Mouse (Mus musculus) midbrain, embryonic 12.5 days (tissue): Measurements from ENCODE around the gene Trpm3. TPM values are rescaled to one million over a fixed set of nuclear protein-coding genes. Genes with fewer than 3 reads are reported as not detected.

Experiments
- ATAC-seq: fragments of 200-750 bp; cut with Nextera tagmentation; 2 replicates; pipeline ENCODE4 v1.8.0; 2017; ENCODE audit warnings: low read depth, moderate TSS enrichment, moderate library complexity; ENCODE audit not compliant: low FRiP score
- H3K27ac ChIP-seq: fragments of 300-500 bp; sonication (generic); replicated peaks from 2 replicates; pipeline ENCODE4 v1.5.1; 2016; ENCODE audit warnings: mild to moderate bottlenecking
- H3K27me3 ChIP-seq: fragments of 300-500 bp; sonication (generic); 2 replicates; pipeline ENCODE4 v1.6.1; 2016; ENCODE audit warnings: mild to moderate bottlenecking
- H3K36me3 ChIP-seq: fragments of 300-500 bp; sonication (generic); 2 replicates; pipeline ENCODE4 v1.6.1; 2016
- H3K4me1 ChIP-seq: fragments of 300-500 bp; sonication (generic); 2 replicates; pipeline ENCODE4 v1.6.1; 2016
- H3K4me2 ChIP-seq: fragments of 300-500 bp; sonication (generic); replicated peaks from 2 replicates; pipeline ENCODE4 v1.6.1; 2016; ENCODE audit warnings: mild to moderate bottlenecking, moderate library complexity
- H3K4me3 ChIP-seq: fragments of 300-500 bp; sonication (generic); 2 replicates; pipeline ENCODE4 v1.5.1; 2016; ENCODE audit warnings: mild to moderate bottlenecking
- H3K9ac ChIP-seq: fragments of 300-500 bp; sonication (generic); replicated peaks from 2 replicates; pipeline ENCODE4 v1.6.1; 2016; ENCODE audit warnings: mild to moderate bottlenecking, moderate library complexity
- H3K9me3 ChIP-seq: fragments of 300-500 bp; sonication (generic); 2 replicates; pipeline ENCODE4 v1.6.1; 2016; ENCODE audit warnings: mild to moderate bottlenecking
- WGBS: fragments of 180-500 bp; shearing (Covaris S2); methylation state at CpG from one replicate; pipeline ENCODE4 v1.1.7; 2016; 5-methylcytosine and 5-hydroxymethylcytosine counted together
- polyA plus RNA-seq: library from polyadenylated mRNA; unstranded; fragments of >200 nt; fragmentation: Nextera tagmentation; extraction: Ambion mirVana; gene quantifications from 2 replicates; pipeline ENCODE4 v1.2.1, GENCODE M21; 2016

Gene Trpm3
- polyA plus RNA-seq, 1 experiment from 2014 or later: 4.2 TPM

DNA sequence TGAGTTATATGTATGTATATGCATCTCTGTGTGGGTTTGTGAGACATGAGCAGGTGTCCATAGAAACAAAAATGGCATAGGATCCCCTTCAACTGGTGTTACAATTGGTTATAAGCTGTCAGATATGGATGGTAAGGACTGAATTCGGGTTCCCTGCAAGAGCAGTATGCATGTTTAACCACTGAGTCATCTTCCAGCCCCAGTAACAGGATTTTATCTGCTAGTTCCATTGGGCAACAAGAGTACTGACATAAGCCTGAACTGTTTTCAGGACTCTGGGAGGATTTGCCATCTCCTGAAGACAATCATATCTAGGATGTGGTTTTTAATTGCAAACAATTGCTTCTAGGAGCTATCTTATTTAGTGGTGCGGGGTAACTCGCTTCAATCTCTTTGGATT, 534.0 kb downstream of the Trpm3 start:
- no peaks in the 10 kb centered on the region for H3K27me3 ChIP-seq
- no peaks in the 10 kb centered on the region for H3K4me1 ChIP-seq
- no peak overlapping the region for H3K9ac ChIP-seq
- no peak overlapping the region for H3K4me3 ChIP-seq
- no peak overlapping the region for H3K4me2 ChIP-seq
- no peak overlapping the region for H3K27ac ChIP-seq
- no peaks in the 10 kb centered on the region for H3K9me3 ChIP-seq
- no peak for ATAC-seq
- 91% methylated on average over 3 of the region's 3 CpGs for WGBS
- H3K36me3 ChIP-seq: no peaks in the 10 kb centered on the region

DNA sequence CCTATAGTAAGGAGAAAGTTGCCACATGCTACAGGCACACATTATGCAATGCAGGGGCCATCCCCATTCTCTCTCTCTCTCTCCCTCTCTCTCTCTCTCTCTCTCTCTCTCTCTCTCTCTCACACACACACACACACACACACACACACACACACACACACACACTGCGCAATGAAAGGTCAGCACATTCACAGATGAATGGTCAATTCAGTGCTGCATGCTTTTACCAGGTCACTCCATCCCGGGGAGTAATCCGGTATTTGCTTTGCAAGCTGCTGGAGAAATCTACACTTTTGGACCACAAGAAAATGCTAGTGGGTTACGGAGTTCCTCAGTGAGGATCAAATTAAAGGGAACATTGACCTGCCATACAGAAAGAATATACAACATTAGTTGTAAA, 537.4 kb downstream of the Trpm3 start:
- Histone ChIP-seq H3K9me3 (no peaks in the 10 kb centered on the region), H3K9ac (no peak overlapping the region), H3K36me3 (no peaks in the 10 kb centered on the region), H3K4me2 (no peak overlapping the region), H3K27ac (no peak overlapping the region), H3K27me3 (no peaks in the 10 kb centered on the region), H3K4me3 (no peak overlapping the region), H3K4me1 (no peaks in the 10 kb centered on the region)
- no peak for ATAC-seq
- WGBS: 47% methylated on average over 4 of the region's 4 CpGs

DNA sequence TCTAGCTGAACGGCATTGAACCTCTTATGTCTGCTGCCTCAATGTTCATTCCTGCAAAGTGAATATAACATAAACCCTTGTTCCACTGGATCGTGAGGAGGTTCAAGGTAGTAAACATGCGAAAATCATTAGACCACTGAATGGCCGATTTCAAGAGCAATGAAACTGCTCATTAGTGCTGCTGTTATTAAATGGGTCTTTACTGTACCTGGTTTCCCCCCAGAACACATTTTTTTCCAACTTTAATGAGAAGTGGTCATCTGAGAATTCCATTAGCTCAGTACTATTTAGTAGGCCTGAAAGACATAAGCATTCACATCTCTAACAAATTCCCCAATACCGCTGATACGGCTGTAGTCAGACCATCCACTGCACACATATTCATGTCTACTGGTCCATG, 543.4 kb downstream of the Trpm3 start:
- H3K4me1 ChIP-seq: no peaks in the 10 kb centered on the region
- no peak overlapping the region for H3K4me2 ChIP-seq
- H3K27ac ChIP-seq: no peak overlapping the region
- H3K36me3 ChIP-seq: no peaks in the 10 kb centered on the region
- WGBS: 93% methylated on average over 6 of the region's 6 CpGs
- H3K9me3 ChIP-seq: no peaks in the 10 kb centered on the region
- no peak overlapping the region for H3K9ac ChIP-seq
- H3K4me3 ChIP-seq: no peak overlapping the region
- no peak for ATAC-seq
- H3K27me3 ChIP-seq: no peaks in the 10 kb centered on the region

DNA sequence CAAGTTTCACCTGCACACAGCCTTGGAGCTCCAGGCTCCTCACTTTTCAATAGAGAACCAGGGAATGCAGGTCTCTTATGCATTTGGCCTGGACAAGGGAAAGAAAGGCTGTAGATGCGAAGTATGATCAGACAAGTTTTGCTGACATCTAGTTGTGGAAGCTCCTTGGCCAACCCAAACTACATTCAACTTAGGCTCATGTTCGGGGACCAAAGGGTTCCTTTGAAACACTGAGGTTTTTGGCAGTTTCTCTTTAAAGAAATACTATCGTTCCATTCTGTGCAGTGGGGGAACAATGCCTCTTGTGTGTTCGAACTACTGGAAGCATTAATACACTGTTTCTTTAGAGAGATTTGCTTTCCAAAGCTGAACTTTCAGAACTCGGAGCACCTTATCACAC, 553.1 kb downstream of the Trpm3 start:
- ATAC-seq: no peak
- Histone ChIP-seq H3K9me3 (no peaks in the 10 kb centered on the region), H3K4me3 (no peak overlapping the region), H3K9ac (no peak overlapping the region), H3K27me3 (no peaks in the 10 kb centered on the region; the same call in 1 of the 2 replicates), H3K4me1 (peaks cover 5% of the 10 kb centered on the region; the same call in 1 of the 2 replicates), H3K27ac (no peak overlapping the region), H3K4me2 (no peak overlapping the region), H3K36me3 (no peaks in the 10 kb centered on the region)
- 78% methylated on average over 5 of the region's 5 CpGs for WGBS

DNA sequence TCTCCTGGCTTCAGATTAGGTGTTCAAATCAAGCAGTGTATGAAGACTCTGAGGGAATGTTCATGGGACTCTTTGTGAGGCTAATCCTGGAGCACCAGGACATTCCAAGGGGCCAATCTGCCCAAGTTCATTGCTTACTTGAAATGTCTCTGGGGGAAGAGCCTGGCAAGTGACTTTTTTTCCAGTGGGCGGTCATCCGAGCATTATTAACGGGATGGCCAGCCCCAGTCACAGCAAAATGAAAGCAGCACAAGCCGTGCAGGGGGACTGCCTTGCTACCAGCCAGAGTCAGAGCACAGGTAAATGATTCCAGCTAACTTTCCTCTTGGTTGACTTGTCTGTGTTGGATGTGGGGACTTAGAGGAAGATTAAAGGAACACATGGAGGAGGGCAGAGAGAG, 553.7 kb downstream of the Trpm3 start:
- Histone ChIP-seq H3K4me1 (peaks cover 5% of the 10 kb centered on the region; the same call in 1 of the 2 replicates), H3K4me3 (no peak overlapping the region), H3K27ac (no peak overlapping the region), H3K4me2 (no peak overlapping the region), H3K9me3 (no peaks in the 10 kb centered on the region), H3K27me3 (no peaks in the 10 kb centered on the region; the same call in 1 of the 2 replicates), H3K9ac (no peak overlapping the region), H3K36me3 (no peaks in the 10 kb centered on the region)
- WGBS: 47% methylated on average over 4 of the region's 4 CpGs
- no peak for ATAC-seq

DNA sequence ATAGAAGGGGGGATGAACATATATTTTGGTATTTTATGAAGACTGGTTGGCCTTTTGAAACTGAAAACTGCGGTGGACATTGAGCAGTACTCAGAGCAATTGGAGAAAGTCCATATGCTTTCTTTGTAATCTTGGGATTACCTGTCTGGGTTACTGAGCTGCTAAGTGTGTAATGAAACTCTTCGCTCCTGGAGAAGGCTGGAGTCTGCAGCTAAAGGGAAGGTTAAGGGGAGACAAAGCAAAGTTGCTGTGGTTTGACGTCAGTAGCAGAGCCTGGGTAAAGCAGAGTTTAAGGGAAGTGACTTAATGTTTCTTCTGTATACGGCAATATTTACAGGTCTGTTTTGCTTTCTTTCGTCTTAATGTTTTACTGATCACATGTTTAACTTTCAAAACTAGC, 554.1 kb downstream of the Trpm3 start:
- Histone ChIP-seq H3K4me2 (no peak overlapping the region), H3K9ac (no peak overlapping the region), H3K4me1 (peaks cover 5% of the 10 kb centered on the region; the same call in 1 of the 2 replicates), H3K27ac (no peak overlapping the region), H3K4me3 (no peak overlapping the region), H3K27me3 (no peaks in the 10 kb centered on the region; the same call in 1 of the 2 replicates), H3K36me3 (no peaks in the 10 kb centered on the region), H3K9me3 (no peaks in the 10 kb centered on the region)
- no peak for ATAC-seq
- WGBS: 67% methylated on average over 5 of the region's 5 CpGs

DNA sequence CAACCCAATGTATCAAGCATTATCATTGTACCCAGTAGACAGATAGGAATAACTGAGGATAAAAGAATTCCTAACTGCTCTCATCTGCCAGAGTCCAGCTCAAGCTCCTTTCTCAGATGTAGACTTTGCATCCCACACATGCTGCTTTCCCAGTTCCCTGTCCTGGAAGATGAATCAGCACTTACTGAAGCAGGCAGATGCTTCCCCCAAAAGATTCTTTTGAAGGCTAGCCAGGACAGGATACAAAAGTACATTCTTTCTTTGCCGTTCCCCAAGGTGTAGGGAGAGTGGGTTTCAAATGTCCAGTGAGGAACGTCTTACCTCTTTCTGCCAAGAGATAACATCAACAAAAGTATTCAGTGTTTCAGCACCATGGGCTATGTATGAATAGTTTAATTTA, 556.6 kb downstream of the Trpm3 start:
- no peak overlapping the region for H3K9ac ChIP-seq
- no peak for ATAC-seq
- H3K9me3 ChIP-seq: no peaks in the 10 kb centered on the region
- H3K36me3 ChIP-seq: no peaks in the 10 kb centered on the region
- no peak overlapping the region for H3K27ac ChIP-seq
- no peak overlapping the region for H3K4me3 ChIP-seq
- H3K27me3 ChIP-seq: no peaks in the 10 kb centered on the region; the same call in 1 of the 2 replicates
- peaks cover 5% of the 10 kb centered on the region; the same call in 1 of the 2 replicates for H3K4me1 ChIP-seq
- H3K4me2 ChIP-seq: no peak overlapping the region
- 62% methylated on average over 2 of the region's 2 CpGs for WGBS

DNA sequence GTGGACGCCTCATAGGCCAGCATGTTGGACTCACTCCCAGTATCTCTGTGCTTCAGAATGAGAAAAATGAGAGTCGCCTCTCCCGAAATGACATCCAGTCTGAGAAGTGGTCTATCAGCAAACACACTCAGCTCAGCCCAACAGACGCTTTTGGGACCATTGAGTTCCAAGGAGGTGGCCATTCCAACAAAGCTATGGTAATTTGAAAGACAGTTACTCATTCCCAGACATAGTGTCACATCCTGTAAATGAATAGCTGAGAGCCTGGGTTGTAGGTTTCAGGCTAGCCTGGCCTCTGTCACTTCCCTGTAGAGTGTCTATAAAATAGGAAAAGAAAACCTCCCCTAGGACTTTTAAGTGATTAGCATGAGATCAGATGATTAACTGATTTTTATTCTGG, 559.9 kb downstream of the Trpm3 start:
- 88% methylated on average over 4 of the region's 4 CpGs for whole genome bisulfite sequencing
- ATAC-seq: no peak

DNA sequence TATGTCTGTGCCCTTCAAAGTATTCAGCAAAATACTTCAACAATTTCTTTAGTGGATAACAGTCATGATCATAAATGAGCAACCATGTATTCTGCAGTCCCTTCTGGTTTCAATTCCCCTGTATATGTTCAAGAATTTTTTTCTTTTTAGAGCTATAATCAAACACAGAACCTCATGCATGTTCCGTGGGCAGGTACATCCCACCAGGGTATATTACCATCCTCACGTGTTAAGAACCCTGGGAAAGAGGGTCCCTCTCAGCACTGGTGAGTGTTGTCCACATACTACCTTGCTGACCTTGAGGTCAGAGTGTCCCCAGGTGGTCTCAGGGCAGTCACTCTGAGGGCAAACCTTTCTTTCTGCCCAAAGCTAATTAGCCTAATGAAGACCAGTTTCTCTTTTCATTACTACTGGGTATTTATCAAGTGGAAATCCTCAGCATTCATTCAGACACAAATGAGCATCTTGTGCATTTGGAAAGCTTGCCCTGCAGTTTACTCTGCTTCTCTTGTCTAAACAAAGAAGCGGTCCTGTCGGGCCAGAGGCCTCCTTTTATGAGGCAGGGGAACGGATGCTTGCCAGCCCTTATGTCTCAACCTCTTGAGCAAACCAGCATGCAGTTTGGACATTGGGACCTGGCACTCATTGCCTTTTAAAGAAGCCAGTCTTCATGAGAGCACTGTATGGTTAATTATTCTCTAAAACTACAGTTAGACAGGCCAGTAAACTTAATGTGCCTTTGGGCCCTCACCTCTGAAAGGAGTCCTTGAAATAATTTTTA, 562.2 kb downstream of the Trpm3 start:
- Histone ChIP-seq H3K9ac (no peak overlapping the region), H3K36me3 (no peaks in the 10 kb centered on the region), H3K4me3 (no peak overlapping the region), H3K27ac (no peak overlapping the region), H3K9me3 (no peaks in the 10 kb centered on the region), H3K4me2 (no peak overlapping the region), H3K4me1 (peaks cover 10% of the 10 kb centered on the region; the same call in 1 of the 2 replicates), H3K27me3 (no peaks in the 10 kb centered on the region; the same call in 1 of the 2 replicates)
- ATAC-seq: no peak
- 22% methylated on average over 5 of the region's 5 CpGs for WGBS

More for the DNA sequence above, 559.9 kb downstream of the Trpm3 start:
- Histone ChIP-seq H3K9me3 (no peaks in the 10 kb centered on the region), H3K4me3 (no peak overlapping the region), H3K9ac (no peak overlapping the region), H3K36me3 (no peaks in the 10 kb centered on the region), H3K4me2 (no peak overlapping the region), H3K4me1 (peaks cover 5% of the 10 kb centered on the region; the same call in 1 of the 2 replicates), H3K27ac (no peak overlapping the region), H3K27me3 (no peaks in the 10 kb centered on the region; the same call in 1 of the 2 replicates)

DNA sequence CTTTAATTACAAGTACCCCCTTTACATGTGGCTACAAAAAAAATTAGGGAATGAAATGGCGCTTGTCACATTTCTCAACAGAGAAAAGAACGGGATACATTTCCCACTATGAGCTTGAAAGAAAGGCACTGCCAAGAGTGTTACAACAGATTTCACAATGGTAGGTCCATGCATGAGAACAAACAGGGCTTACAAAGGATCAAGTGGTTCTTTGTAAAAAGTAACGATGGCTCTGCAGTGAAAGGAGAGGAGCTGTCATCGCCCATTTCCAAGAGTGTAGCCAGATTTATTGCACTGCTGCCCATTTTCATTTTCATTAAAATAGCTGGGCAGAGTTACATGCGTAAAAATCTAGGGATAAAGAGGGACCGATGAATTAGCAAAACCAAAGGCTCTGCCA, 565.0 kb downstream of the Trpm3 start:
- no peak overlapping the region for H3K4me2 ChIP-seq
- H3K36me3 ChIP-seq: no peaks in the 10 kb centered on the region
- ATAC-seq: no peak
- H3K9ac ChIP-seq: no peak overlapping the region
- no peaks in the 10 kb centered on the region for H3K9me3 ChIP-seq
- H3K27ac ChIP-seq: no peak overlapping the region
- 32% methylated on average over 6 of the region's 6 CpGs for WGBS
- no peaks in the 10 kb centered on the region for H3K27me3 ChIP-seq
- no peak overlapping the region for H3K4me3 ChIP-seq
- H3K4me1 ChIP-seq: peaks cover 10% of the 10 kb centered on the region; the same call in 1 of the 2 replicates

DNA sequence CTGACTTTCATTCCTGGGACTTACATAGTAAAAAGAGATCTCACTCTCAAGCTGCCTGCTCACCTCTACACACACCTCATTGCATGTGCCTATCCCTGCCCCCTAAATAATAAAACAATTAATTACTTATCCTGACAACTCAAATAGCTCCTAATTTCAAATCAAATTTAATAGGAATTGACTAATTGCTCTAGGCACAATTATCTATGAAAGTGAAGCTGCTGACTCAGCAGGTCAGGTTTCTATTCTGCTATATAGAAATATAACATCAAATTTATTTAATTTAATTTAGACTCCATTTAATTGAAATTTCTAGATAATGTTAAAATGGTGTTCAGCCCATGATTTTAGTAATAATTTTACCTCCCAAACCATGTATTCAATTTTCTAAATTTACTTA, 566.6 kb downstream of the Trpm3 start:
- Histone ChIP-seq H3K4me3 (no peak overlapping the region), H3K27me3 (no peaks in the 10 kb centered on the region)

DNA sequence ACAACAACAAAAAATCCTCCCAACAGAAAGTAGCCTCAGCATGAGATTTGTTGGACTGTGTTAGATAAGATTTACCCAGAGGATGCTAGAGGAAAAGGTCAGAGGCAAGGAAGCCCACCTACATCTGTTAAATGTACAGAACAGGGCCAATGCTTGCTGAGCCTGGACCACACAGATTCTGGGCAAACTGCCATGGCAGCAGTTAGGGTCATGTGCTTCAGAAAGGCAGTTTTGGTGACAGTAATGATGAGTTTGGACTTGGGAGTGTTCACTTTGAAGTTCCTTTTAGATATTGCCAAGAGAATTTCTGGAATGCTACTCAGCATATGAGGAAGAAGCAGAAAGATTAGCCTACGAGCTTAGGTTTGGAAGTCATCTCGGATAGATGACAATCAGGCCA, 580.2 kb downstream of the Trpm3 start:
- Histone ChIP-seq H3K27ac (no peak overlapping the region), H3K36me3 (no peaks in the 10 kb centered on the region), H3K4me1 (no peaks in the 10 kb centered on the region), H3K9ac (no peak overlapping the region), H3K4me3 (no peak overlapping the region), H3K27me3 (no peaks in the 10 kb centered on the region), H3K4me2 (no peak overlapping the region), H3K9me3 (no peaks in the 10 kb centered on the region)
- ATAC-seq: no peak
- 79% methylated on average over 2 of the region's 2 CpGs for WGBS

More for the DNA sequence above, 566.6 kb downstream of the Trpm3 start:
- H3K4me1 ChIP-seq: peaks cover 10% of the 10 kb centered on the region; the same call in 1 of the 2 replicates
- H3K9me3 ChIP-seq: no peaks in the 10 kb centered on the region
- no peaks in the 10 kb centered on the region for H3K36me3 ChIP-seq
- H3K9ac ChIP-seq: no peak overlapping the region
- no peak overlapping the region for H3K4me2 ChIP-seq
- ATAC-seq: no peak
- no peak overlapping the region for H3K27ac ChIP-seq
